Mouse (Mus musculus) liver, adult (tissue): ENCODE data around the gene Cd3g.

Experiments
- GATA4 ChIP-seq: IDR thresholded peaks from 2 replicates; pipeline ENCODE4 v1.6.1; 2014; ENCODE audit warnings: mild to moderate bottlenecking, low read length; ENCODE audit not compliant: insufficient replicate concordance

Gene Cd3g

DNA sequence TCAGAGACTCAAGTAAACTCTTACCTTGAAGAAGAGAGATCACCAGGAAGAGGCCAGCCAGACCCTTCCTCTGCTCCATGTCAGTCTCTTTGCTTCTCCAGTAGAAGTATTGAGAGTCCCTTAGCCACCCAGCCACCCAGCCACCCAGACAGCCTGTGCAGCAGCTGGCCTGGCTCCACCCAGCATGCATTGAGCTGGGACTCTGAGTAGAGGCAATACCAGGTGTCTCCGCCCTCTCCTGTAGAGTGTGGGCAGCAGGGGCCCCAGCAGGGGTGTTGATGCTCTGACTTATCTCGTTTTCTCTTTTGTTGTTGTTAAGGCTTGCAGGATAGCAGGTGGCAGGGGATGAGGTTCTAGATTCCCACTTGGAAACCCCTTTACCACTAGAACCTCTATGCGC is at the start of gene Cd3g:
TSS of gene Cd3g (minus strand) at position 190 of the 400 bp plus-strand sequence.
- TF ChIP-seq GATA4: no peak

DNA sequence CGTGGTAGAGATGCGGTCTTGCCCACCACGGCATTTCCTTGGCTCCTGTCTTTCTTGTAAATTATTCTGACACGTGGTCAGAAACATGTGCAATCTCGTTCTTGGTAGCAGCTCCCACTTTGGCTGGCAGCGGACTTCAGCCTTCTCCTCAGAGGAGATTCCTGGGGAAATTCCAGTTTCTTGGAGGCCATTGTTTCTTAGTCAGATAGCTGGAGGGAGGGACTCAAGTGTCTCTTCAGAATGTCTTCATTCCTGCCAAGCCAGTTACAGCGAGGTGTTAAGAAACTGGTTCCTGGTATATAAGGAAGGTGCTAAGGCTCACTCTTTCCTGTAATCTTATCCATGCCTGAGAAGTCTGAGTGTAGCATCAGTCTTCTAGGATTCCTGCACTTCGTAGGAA is 47.1 kb upstream of the Cd3g start:
- TF ChIP-seq GATA4: no peak

DNA sequence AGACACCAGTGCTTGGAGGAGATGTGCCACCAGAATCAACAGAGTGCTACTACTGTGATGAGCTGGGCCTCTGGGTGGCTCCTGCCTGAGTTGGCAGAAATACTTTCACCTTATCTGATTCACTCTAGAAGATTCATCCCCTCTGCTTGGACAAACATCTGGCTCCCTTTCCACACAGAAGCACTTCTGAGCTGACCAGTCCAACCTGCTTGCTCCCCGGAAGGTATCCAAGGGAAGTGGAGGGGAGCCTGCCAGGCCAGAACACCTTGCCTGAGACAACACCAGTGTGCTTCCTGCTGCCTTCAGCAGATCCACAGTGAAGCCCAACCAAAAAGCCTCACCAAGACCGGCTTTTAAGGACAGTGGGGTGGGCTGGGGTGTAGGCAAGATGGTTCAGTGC is 44.0 kb upstream of the Cd3g start:
- TF ChIP-seq GATA4: no peak

DNA sequence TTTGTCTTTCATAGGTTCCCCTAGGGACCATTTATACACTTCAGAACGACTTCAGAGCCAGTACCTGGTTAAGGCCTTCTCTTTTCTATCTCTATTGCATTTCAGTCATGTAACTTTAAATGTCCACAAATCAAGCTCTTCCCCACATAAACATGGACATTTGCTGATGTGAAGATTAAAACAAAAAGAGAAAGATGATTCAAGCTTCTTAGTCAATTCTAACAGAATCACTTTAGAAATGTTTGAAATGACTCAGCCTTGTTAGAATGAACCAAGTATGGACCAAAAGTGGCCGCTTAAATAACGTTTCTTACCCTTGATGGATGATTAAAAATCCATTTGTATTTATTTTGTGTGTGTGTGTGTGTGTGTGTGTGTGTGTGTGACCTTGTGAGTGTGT is 43.4 kb upstream of the Cd3g start:
- TF ChIP-seq GATA4: no peak

DNA sequence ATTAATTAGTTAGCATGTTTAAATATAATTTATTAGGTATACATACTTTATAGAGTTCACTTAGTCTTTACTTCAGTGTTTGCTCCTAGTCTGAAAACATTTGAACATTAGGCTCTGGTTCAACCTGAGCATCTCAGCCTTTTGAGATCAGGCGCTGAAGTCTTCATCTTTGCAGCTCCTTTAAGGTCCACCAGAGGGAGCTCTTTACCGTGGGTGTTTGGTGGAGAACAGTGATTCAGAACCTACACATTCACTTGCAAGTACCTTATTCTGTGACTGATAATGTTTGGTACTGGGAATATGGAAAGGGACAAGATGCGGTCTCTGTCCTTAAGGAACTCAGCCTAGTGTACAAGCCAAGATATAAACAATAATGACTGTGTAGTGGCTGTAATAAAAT is 42.6 kb upstream of the Cd3g start:
- TF ChIP-seq GATA4: no peak

DNA sequence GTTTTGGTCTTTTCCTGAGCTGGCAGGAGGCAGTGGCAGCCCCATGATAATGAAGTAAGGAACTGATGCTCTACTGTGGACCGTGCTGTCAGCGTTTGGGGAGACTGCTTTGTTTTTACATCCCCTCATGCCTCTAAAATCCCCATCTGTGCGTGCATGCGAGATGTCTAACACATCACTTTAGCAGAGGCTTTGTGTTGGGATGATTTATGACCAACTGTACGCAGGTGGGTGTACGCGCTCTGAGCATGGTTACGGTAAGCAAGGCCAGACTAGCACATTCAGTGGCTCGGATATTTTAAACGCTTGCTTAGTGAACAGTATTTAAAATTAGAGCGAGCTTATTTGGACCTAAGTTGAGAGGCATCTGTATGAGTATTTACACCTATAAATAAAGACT is 37.8 kb upstream of the Cd3g start:
- TF ChIP-seq GATA4: no peak

DNA sequence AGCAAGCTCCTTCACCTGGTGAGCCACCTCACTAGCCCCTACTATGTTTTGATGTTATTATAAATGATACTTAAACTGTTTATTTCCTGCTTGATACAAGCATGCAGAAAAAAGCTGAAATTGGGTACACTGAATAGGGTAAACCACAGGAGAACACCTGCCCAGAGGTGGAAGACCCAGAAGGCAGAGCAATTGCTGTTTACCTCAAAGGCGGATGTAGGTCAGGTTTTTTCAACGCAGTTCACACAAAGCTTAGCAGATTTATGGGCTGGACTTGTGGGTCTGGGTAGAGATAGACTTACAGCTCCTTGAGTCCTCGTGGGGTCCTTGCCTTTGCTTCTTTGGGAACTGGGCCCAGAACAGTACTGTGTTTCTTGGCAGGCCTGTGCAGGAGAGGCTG is 35.6 kb upstream of the Cd3g start:
- no peak for TF ChIP-seq GATA4

DNA sequence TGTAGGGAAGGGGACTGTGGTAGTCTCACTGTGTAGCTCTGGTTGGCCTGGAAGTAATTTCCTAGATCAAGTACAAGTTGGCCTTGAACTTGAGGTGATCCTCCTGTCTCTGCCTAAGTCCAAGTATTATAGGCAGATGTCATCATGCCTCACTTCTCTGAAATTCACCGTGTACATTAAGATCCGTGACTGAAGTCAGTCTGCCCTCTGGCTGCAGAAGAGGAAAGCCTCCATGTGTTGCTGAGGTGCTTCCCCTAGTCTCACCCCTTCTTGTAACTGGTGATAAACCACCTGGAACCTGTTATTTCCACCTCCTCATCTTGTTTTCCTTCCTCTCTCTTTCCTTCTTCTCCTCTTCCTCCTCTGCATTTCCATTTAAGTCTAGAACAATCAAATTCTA is 34.6 kb upstream of the Cd3g start:
- no peak for TF ChIP-seq GATA4

DNA sequence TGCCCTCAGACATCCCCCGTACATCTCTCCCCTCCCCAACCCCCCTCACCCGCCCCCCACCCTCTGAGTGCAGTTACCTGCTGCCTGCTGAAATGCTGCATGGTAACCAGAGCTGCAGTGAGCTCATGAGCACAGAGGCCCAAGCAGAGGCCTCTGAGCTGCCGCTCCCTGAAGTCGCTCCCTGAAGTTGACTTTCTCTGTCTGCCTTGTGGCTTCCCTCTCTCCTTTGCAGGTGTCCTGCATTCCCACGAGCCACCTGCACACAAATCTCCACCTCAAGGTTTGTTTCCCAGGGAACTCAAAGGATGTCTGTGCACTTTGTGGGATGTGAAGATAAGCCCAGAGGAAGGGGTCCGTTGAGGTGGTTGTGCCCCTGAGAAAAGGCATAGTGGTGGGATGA is 31.1 kb upstream of the Cd3g start:
- no peak for TF ChIP-seq GATA4

DNA sequence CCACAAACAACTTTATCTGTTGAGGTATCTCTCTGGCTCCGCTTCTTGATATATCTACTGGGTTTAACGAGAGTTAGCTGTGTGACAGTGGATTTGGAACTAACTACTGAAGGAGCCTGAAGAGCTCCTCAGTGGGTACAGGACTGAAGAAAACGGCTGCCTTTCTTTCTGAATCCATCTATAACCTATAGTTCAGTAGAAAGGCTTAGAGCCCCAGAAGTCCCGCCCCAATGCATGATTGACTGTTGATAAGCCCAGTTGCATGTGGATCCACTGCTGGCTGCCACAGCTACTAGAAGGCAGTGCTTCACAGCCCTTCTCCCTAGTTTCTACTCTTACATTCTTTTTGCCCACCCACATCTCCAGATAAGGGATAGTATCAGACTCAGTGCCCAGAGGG is 30.2 kb upstream of the Cd3g start:
- no peak for TF ChIP-seq GATA4

DNA sequence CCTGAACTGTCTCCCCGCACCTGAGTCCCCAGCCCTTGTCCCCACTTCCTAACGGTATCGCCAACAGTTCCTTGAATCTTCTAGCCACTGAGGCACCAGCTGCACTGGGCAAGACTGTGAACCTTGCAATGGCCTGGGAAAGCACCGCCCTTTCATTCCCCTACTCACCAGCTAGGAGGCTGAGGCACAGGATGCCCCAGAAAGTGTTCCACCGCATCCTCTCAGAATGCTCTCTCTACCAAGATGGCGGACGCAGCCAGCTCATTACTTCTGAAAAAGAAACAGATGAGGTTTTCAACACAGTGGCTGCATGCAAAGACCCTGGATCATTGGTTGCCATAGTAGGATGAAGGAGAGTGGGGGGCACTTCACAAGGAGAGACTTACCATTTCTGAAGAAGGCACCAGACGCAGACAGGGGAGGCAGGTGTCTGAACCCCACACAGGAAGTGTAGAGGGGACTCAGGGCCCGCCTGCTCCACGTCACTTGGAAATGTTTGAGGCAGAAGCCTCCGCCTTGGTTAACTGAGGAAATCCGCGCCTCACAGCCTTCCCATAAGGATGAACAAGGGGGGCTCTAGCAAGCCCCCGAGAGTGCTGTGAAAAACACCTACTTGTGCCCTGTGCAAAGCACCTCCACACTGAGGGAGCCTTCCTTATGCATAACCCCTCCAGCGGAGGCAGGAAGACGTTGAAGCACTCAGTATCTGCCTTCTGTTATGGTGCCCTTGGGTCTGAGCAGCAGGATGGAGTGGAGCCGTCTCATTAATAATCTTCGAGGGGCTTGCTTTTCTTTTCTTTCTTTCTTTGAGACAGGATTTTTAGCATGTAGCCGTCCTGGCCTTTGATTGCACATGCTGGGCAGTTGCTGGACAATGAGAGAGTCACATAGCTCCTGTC is 29.2 kb upstream of the Cd3g start, which contains the start of gene Cd3e:
TSS of gene Cd3e (minus strand) at position 448 of the 899 bp plus-strand sequence.
- no peak for TF ChIP-seq GATA4

DNA sequence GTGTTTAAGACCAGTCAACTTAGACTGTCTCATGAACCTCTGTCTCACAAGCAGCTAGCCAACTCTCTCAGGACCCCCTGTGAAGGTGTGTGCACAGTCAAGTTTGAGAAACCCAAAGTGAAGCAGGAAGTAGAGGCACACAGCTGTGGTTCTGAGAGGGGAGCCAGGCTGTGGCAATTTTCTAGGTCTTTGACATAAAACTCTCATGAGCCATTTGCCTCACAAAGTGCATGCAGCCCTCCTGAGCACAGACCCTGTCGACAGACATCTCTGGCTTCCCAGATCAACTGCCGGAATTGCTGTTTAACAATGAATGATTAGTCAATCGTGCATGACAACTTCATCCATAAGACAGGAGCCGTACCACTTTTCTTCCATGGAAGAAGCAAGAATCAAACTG is 28.1 kb upstream of the Cd3g start:
- no peak for TF ChIP-seq GATA4

DNA sequence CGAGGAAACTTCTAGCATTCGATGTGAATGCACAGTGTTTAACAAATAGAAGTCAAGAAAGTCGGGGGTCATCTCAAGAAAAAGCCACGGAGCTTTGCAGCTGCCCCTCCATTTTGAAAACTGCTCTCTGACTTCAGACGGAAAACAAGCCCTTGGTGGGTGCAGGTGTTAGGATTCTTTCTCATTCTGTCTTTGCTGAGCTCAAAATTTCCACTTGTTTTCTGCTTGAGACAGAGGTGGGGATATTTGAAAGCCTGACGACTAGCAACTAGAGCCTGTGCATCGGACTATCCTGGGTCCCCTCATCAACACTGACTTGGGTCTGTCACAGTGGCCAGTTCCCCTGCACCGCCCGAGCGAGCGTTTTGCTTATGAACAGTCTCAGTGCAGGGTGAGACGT is 27.2 kb upstream of the Cd3g start:
- no peak for TF ChIP-seq GATA4

DNA sequence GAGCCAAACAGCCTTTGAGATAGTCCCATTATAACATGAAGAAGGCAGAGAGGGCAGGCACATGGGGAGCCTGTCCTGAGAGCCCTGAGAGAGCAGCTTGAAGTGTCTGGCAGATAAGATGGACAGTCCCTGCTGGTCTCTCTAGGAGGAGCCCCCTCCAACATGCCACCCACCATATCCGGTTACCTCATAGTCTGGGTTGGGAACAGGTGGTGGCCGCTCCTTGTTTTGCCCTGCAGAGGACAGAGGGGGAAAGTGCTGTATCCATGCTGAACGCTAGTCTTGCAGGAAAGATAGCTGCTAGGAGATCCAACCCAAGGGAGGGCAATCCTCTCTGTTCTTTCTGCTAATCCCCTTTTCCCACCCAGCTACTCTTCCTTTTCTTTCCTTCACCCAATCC is 20.0 kb upstream of the Cd3g start:
- no peak for TF ChIP-seq GATA4

DNA sequence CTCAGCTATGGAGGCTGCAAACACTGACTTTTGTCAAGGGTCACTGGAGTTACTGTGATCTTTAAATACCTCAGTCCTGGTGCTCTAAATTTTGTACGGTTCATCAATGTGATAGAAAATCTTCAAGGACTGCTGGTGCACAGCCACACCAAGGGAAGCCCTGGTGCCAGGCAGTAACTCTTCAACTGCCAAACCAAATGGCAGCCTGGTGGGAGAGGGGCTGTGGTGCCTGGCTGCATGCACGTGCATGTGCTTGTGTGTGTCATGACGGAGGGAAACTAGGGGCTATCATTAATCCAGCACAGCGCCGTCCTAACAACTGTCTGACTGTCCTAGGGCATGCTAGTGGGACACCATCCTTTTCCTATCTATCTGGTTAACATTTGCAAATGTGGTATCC is 19.5 kb upstream of the Cd3g start:
- no peak for TF ChIP-seq GATA4

DNA sequence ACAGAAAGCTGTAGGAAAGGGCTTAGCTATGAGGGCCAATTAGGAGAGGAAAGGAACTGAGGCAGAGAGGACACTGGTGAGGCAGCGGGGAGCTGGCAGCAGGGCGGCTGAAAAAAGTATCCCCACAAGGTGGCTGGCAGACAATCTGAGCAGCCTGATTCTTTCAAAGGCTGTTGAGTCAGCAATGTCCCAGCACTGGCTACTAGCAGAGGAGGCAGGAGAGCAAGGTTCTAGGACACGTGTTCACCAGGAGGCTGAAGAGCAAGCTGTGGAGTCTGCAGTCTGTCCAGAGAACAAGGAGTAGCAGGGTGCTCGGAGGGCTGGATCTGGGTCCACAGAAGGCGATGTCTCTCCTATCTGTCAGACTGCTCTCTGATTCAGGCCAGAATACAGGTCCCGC is 18.9 kb upstream of the Cd3g start:
- no peak for TF ChIP-seq GATA4

DNA sequence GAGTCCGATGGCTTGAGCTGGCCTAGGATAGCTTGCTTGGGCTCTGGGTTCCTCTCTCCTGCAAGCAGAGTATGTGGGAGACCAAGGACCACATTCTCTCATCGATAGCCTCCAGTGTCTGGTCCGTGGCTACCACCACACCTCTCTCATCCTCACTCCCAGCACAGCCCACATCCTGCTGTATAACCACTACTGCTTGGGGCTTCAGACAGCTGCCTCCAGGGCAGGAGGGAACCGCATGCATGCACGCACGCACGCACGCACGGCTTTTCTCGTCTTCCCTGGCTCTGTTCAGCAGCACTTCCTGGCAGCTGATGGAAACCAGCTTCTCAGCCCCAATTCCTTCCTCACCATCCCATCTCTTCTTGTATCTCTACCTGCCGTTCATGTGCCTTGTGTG is 17.9 kb upstream of the Cd3g start:
- no peak for TF ChIP-seq GATA4
